Comparison of ENCODE assay signal across 11 mouse cellular contexts in the genomic region with DNA sequence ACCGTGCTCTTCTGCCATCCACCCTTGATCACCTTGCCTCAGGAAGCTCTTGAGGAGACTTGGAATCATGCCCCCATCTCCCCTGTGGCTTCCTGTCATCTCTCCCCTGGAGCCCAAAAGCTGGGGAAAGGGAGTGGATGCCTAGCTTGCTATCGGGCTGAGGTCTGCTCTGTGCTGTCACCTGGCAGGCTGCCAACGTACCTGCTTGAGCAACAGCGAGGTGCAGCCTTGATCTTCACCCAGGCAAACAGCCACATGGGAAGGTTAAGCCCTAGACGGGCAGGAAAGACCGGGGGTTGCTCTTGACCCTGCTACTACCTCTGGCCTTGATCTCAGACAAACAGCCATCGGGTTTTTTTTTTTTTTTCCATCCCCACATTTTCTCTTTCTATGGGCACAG.
A peak's percentile ranks its signal among the peaks of the same experiment; 100 is the strongest.
DNase-seq lines count a peak whose midpoint lies in the region; ATAC-seq and TF ChIP-seq lines count a peak whose summit lies in the region.
"Had no signal": no experiment of that assay in that cellular context is flagged by ENCODE, and none has a peak within 500 bp of the region (broad histone marks: within the 10 kb centered on the region; RNA-seq: fewer than 3 reads in every experiment).

No protein-coding gene starts in this region.

- no peak overlapping the region for H3K4me2 ChIP-seq in stomach, embryonic 14.5 days (replicated peaks; ENCODE audit: low read depth, low read length)
- H3K4me2 ChIP-seq in forebrain, embryonic 16.5 days (ENCODE audit: low read length): no peak overlapping the region
- H3K4me2 ChIP-seq: embryonic facial prominence, embryonic 13.5 days; midbrain, embryonic 12.5 days had no signal

- H3K4me3 ChIP-seq in stomach, embryonic 14.5 days (ENCODE audit: low read depth, low read length): no peak overlapping the region
- H3K4me3 ChIP-seq in layer of hippocampus, adult 2 months: no peak overlapping the region
- no peak overlapping the region for H3K4me3 ChIP-seq in forebrain, embryonic 16.5 days (replicated peaks; ENCODE audit: low read length)
- H3K4me3 ChIP-seq: embryonic facial prominence, embryonic 13.5 days; midbrain, embryonic 12.5 days had no signal

- no peaks in the 10 kb centered on the region for H3K9me3 ChIP-seq in stomach, embryonic 14.5 days (ENCODE audit: control insufficient read depth, low read depth, low read length)
- H3K9me3 ChIP-seq in forebrain, embryonic 16.5 days (ENCODE audit: control insufficient read depth, low read length): no peaks in the 10 kb centered on the region
- H3K9me3 ChIP-seq: embryonic facial prominence, embryonic 13.5 days; G1E; midbrain, embryonic 12.5 days had no signal

- peaks cover 14% of the 10 kb centered on the region for H3K4me1 ChIP-seq in stomach, embryonic 14.5 days (ENCODE audit: control insufficient read depth, insufficient read depth, low read length)
- no peaks in the 10 kb centered on the region for H3K4me1 ChIP-seq in forebrain, embryonic 16.5 days (replicated peaks; ENCODE audit: control insufficient read depth, insufficient read depth, low read length)

- intact Hi-C loops in left cerebral cortex, postnatal 4 days (cut with DNase I): no loop called here

- ATAC-seq in stomach, embryonic 14.5 days (ENCODE audit: insufficient number of reproducible peaks, insufficient read depth, low FRiP score, low read depth): peak; percentile 67; the same call in 1 of the 2 replicates
- ATAC-seq in forebrain, embryonic 16.5 days: no peak

- DNase-seq in left cerebral cortex, postnatal 4 days: peak; percentile 30
- DNase-seq in left cerebral cortex, adult 18-20 months (ENCODE audit: low spot score in 2 of 2): no peak
- DNase-seq in adrenal gland, postnatal 10 days: peak; percentile 57
- DNase-seq in kidney, postnatal 10 days: peak; percentile 70
- no peak for DNase-seq in layer of hippocampus, postnatal 10 days (ENCODE audit: low spot score in 2 of 2)
- DNase-seq in layer of hippocampus, adult 2 months (ENCODE audit: low spot score in 2 of 2): no peak

- peak overlapping the region; percentile 53 for H3K27ac ChIP-seq in stomach, embryonic 14.5 days (ENCODE audit: low read length)
- no peak overlapping the region for H3K27ac ChIP-seq in layer of hippocampus, adult 2 months
- H3K27ac ChIP-seq in forebrain, embryonic 16.5 days (ENCODE audit: low read length): no peak overlapping the region
- H3K27ac ChIP-seq: embryonic facial prominence, embryonic 13.5 days; midbrain, embryonic 12.5 days had no signal

- H3K9ac ChIP-seq in stomach, embryonic 14.5 days (replicated peaks; ENCODE audit: low read depth, low read length): no peak overlapping the region
- H3K9ac ChIP-seq in forebrain, embryonic 16.5 days (replicated peaks; ENCODE audit: low read depth, low read length): no peak overlapping the region
- H3K9ac ChIP-seq: midbrain, embryonic 12.5 days had no signal

- no peaks in the 10 kb centered on the region for H3K36me3 ChIP-seq in stomach, embryonic 14.5 days (ENCODE audit: control insufficient read depth, insufficient read depth, low read length)
- no peaks in the 10 kb centered on the region for H3K36me3 ChIP-seq in forebrain, embryonic 16.5 days (ENCODE audit: control insufficient read depth, insufficient read depth)
- H3K36me3 ChIP-seq: embryonic facial prominence, embryonic 13.5 days; G1E; midbrain, embryonic 12.5 days had no signal

- H3K27me3 ChIP-seq in stomach, embryonic 14.5 days (ENCODE audit: control insufficient read depth, insufficient read depth, low read length): no peaks in the 10 kb centered on the region
- H3K27me3 ChIP-seq in forebrain, embryonic 16.5 days (replicated peaks; ENCODE audit: control insufficient read depth, insufficient read depth, low read length): no peaks in the 10 kb centered on the region
- H3K27me3 ChIP-seq: embryonic facial prominence, embryonic 13.5 days had no signal

- WGBS in stomach, embryonic 14.5 days: 14% methylated on average over 7 of the region's 7 CpGs
- 55% methylated on average over 7 of the region's 7 CpGs for WGBS in forebrain, embryonic 16.5 days

- no peak for TF ChIP-seq CTCF in layer of hippocampus, adult 2 months (conservative IDR thresholded peaks at IDR 0.05)

Comparison
In these comparisons a context has a peak if more than half of its experiments do, and no peak if none do; other contexts are left out.
1. DNase-seq: peak in left cerebral cortex, postnatal 4 days (single experiment), adrenal gland, postnatal 10 days (single experiment) and kidney, postnatal 10 days (single experiment); none in left cerebral cortex, adult 18-20 months (0 of 2), layer of hippocampus, postnatal 10 days (0 of 2) and layer of hippocampus, adult 2 months (0 of 2).